Mouse (Mus musculus): ENCODE results near the gene Gpr157. TPM values are rescaled to one million over a fixed set of nuclear protein-coding genes. Genes with fewer than 3 reads are reported as not detected.
A peak's percentile ranks its signal among the peaks of the same experiment; 100 is the strongest.

Gpr157 gene
- polyA plus RNA-seq, 1 experiment from 2014 or later: 1.6 TPM

- DNase-seq (ENCODE audit: low spot score): no peak
- H3K9ac ChIP-seq (replicated peaks; ENCODE audit: low read depth): no peak overlapping the region
- 72% methylated on average over 7 of the region's 7 CpGs for WGBS
- H3K4me1 ChIP-seq (ENCODE audit: insufficient read depth, low read depth, low read length): 0 out of 2 replicates have a peak, but pooled peaks cover 4% of the 10 kb centered on the region
- no peaks in the 10 kb centered on the region for H3K27me3 ChIP-seq (replicated peaks; ENCODE audit: insufficient read depth, low read length)
- no peak for ATAC-seq
- no peak overlapping the region for H3K27ac ChIP-seq (ENCODE audit: low read length)
- TF ChIP-seq EP300 (IDR thresholded peaks at IDR 0.05) (no peak), CTCF (IDR thresholded peaks at IDR 0.05) (no peak)
- no peaks in the 10 kb centered on the region; the same call in 1 of the 2 replicates for H3K36me3 ChIP-seq (ENCODE audit: insufficient read depth, low read length)
- no peaks in the 10 kb centered on the region for H3K9me3 ChIP-seq (ENCODE audit: low read length)
- no peak overlapping the region for H3K4me3 ChIP-seq (ENCODE audit: low read depth, low read length)
- no peak overlapping the region for H3K4me2 ChIP-seq (replicated peaks; ENCODE audit: low read depth, low read length)
These were observed 9.1 kb downstream of the Gpr157 start for GRCm38 (mm10) chr4:150096309-150096708.

- TF ChIP-seq CTCF (IDR thresholded peaks at IDR 0.05) (no peak), EP300 (IDR thresholded peaks at IDR 0.05) (no peak)
- 0 out of 2 replicates have a peak, but pooled peaks cover 4% of the 10 kb centered on the region for H3K4me1 ChIP-seq (ENCODE audit: insufficient read depth, low read depth, low read length)
- peaks cover 6% of the 10 kb centered on the region for H3K36me3 ChIP-seq (ENCODE audit: insufficient read depth, low read length)
- ATAC-seq (no peak), DNase-seq (ENCODE audit: low spot score) (no peak)
- no peak overlapping the region for H3K4me3 ChIP-seq (ENCODE audit: low read depth, low read length)
- no peak overlapping the region for H3K9ac ChIP-seq (replicated peaks; ENCODE audit: low read depth)
- no peak overlapping the region for H3K4me2 ChIP-seq (replicated peaks; ENCODE audit: low read depth, low read length)
- no peaks in the 10 kb centered on the region for H3K27me3 ChIP-seq (replicated peaks; ENCODE audit: insufficient read depth, low read length)
- H3K27ac ChIP-seq (ENCODE audit: low read length): no peak overlapping the region
- no peaks in the 10 kb centered on the region for H3K9me3 ChIP-seq (ENCODE audit: low read length)
- WGBS: 57% methylated on average over 4 of the region's 4 CpGs
These were observed 10.7 kb downstream of the Gpr157 start for GRCm38 (mm10) chr4:150097847-150098246.

GRCm38 (mm10) chr4:150098880-150099279, 11.7 kb downstream of the Gpr157 start:
- WGBS: 17% methylated on average over 10 of the region's 10 CpGs
- Histone ChIP-seq H3K27me3 (replicated peaks; ENCODE audit: insufficient read depth, low read length) (no peaks in the 10 kb centered on the region), H3K27ac (ENCODE audit: low read length) (no peak overlapping the region), H3K9ac (replicated peaks; ENCODE audit: low read depth) (no peak overlapping the region), H3K4me3 (ENCODE audit: low read depth, low read length) (no peak overlapping the region), H3K4me2 (replicated peaks; ENCODE audit: low read depth, low read length) (no peak overlapping the region), H3K36me3 (ENCODE audit: insufficient read depth, low read length) (peaks cover 12% of the 10 kb centered on the region), H3K4me1 (ENCODE audit: insufficient read depth, low read depth, low read length) (0 out of 2 replicates have a peak, but pooled peaks cover under 1% of the 10 kb centered on the region), H3K9me3 (ENCODE audit: low read length) (no peaks in the 10 kb centered on the region)
- TF ChIP-seq CTCF (IDR thresholded peaks at IDR 0.05) (peak; percentile 99), EP300 (IDR thresholded peaks at IDR 0.05) (no peak)
- DNase-seq (ENCODE audit: low spot score): peak; percentile 74
- ATAC-seq: peak; percentile 52

GRCm38 (mm10) chr4:150102822-150103221, 15.7 kb downstream of the Gpr157 start:
- no peak for ATAC-seq
- Histone ChIP-seq H3K9me3 (ENCODE audit: low read length) (no peaks in the 10 kb centered on the region), H3K9ac (replicated peaks; ENCODE audit: low read depth) (no peak overlapping the region), H3K4me3 (ENCODE audit: low read depth, low read length) (no peak overlapping the region), H3K27ac (ENCODE audit: low read length) (no peak overlapping the region), H3K27me3 (replicated peaks; ENCODE audit: insufficient read depth, low read length) (no peaks in the 10 kb centered on the region), H3K4me1 (ENCODE audit: insufficient read depth, low read depth, low read length) (no peaks in the 10 kb centered on the region), H3K36me3 (ENCODE audit: insufficient read depth, low read length) (peaks cover 13% of the 10 kb centered on the region), H3K4me2 (replicated peaks; ENCODE audit: low read depth, low read length) (no peak overlapping the region)
- TF ChIP-seq EP300 (IDR thresholded peaks at IDR 0.05): no peak
- TF ChIP-seq CTCF (IDR thresholded peaks at IDR 0.05): no peak
- WGBS: 88% methylated on average over 7 of the region's 7 CpGs
- DNase-seq (ENCODE audit: low spot score): no peak

GRCm38 (mm10) chr4:150105671-150106070, 18.5 kb downstream of the Gpr157 start:
- Histone ChIP-seq H3K9ac (replicated peaks; ENCODE audit: low read depth) (no peak overlapping the region), H3K4me3 (ENCODE audit: low read depth, low read length) (no peak overlapping the region), H3K27ac (ENCODE audit: low read length) (no peak overlapping the region), H3K4me2 (replicated peaks; ENCODE audit: low read depth, low read length) (no peak overlapping the region), H3K27me3 (replicated peaks; ENCODE audit: insufficient read depth, low read length) (no peaks in the 10 kb centered on the region), H3K36me3 (ENCODE audit: insufficient read depth, low read length) (peaks cover 13% of the 10 kb centered on the region; the same call in 1 of the 2 replicates), H3K9me3 (ENCODE audit: low read length) (no peaks in the 10 kb centered on the region), H3K4me1 (ENCODE audit: insufficient read depth, low read depth, low read length) (no peaks in the 10 kb centered on the region)
- WGBS: 30% methylated on average over 7 of the region's 7 CpGs
- DNase-seq (ENCODE audit: low spot score) (no peak), ATAC-seq (no peak)
- TF ChIP-seq CTCF (IDR thresholded peaks at IDR 0.05) (no peak), EP300 (IDR thresholded peaks at IDR 0.05) (no peak)

- H3K36me3 ChIP-seq (ENCODE audit: insufficient read depth, low read length): peaks cover 13% of the 10 kb centered on the region; the same call in 1 of the 2 replicates
- H3K4me3 ChIP-seq (ENCODE audit: low read depth, low read length): no peak overlapping the region
- no peak for ATAC-seq
- no peaks in the 10 kb centered on the region for H3K4me1 ChIP-seq (ENCODE audit: insufficient read depth, low read depth, low read length)
- TF ChIP-seq CTCF (IDR thresholded peaks at IDR 0.05) (no peak), EP300 (IDR thresholded peaks at IDR 0.05) (no peak)
- DNase-seq (ENCODE audit: low spot score): no peak
- 63% methylated on average over 5 of the region's 5 CpGs for WGBS
- no peaks in the 10 kb centered on the region for H3K27me3 ChIP-seq (replicated peaks; ENCODE audit: insufficient read depth, low read length)
- H3K27ac ChIP-seq (ENCODE audit: low read length): no peak overlapping the region
- no peaks in the 10 kb centered on the region for H3K9me3 ChIP-seq (ENCODE audit: low read length)
- H3K4me2 ChIP-seq (replicated peaks; ENCODE audit: low read depth, low read length): no peak overlapping the region
- H3K9ac ChIP-seq (replicated peaks; ENCODE audit: low read depth): no peak overlapping the region
These were observed 19.5 kb downstream of the Gpr157 start for GRCm38 (mm10) chr4:150106637-150107036.

GRCm38 (mm10) chr4:150109636-150110035, 22.5 kb downstream of the Gpr157 start:
- ATAC-seq (no peak), DNase-seq (ENCODE audit: low spot score) (no peak)
- Histone ChIP-seq H3K4me1 (ENCODE audit: insufficient read depth, low read depth, low read length) (no peaks in the 10 kb centered on the region), H3K27ac (ENCODE audit: low read length) (no peak overlapping the region), H3K9ac (replicated peaks; ENCODE audit: low read depth) (no peak overlapping the region), H3K36me3 (ENCODE audit: insufficient read depth, low read length) (no peaks in the 10 kb centered on the region), H3K4me3 (ENCODE audit: low read depth, low read length) (no peak overlapping the region), H3K27me3 (replicated peaks; ENCODE audit: insufficient read depth, low read length) (no peaks in the 10 kb centered on the region), H3K4me2 (replicated peaks; ENCODE audit: low read depth, low read length) (no peak overlapping the region), H3K9me3 (ENCODE audit: low read length) (no peaks in the 10 kb centered on the region)
- WGBS: 53% methylated on average over 3 of the region's 3 CpGs
- TF ChIP-seq EP300 (IDR thresholded peaks at IDR 0.05) (no peak), CTCF (IDR thresholded peaks at IDR 0.05) (no peak)

Data from lung, postnatal 0 days (tissue).